14 mouse cellular contexts compared by ENCODE assay signal in the genomic region with DNA sequence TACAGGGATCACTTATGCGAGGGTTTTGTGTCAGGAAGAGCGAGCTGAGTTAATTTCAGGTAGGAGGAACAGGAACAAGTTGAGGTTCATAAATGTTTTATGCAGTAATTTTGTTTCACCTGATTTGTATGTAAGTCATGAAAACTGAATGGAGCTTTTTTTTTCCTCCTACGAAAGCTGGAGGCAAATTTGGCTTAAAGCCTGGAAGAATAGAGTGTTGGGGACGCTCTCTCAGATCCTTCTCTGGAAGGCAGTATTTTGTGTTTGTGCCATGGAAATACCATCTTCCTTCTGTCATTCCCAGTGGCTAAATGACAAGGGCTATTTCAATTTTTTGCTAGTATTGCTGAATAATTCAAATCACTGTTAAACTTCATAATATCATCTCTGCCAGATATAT.
"Had no signal": no experiment of that assay in that cellular context is flagged by ENCODE, and none has a peak within 500 bp of the region (broad histone marks: within the 10 kb centered on the region; RNA-seq: fewer than 3 reads in every experiment).

No protein-coding gene starts in this region.

- H3K9me3 ChIP-seq: kidney, embryonic 15.5 days; limb, embryonic 15.5 days; liver, embryonic 12.5 days; midbrain, embryonic 13.5 days; neural tube, embryonic 13.5 days had no signal

- ATAC-seq: liver, embryonic 12.5 days; midbrain, embryonic 13.5 days had no signal

- H3K4me2 ChIP-seq: kidney, embryonic 15.5 days; limb, embryonic 15.5 days; liver, embryonic 12.5 days; lung, embryonic 14.5 days; midbrain, embryonic 13.5 days; neural tube, embryonic 13.5 days had no signal

- H3K9ac ChIP-seq: kidney, embryonic 15.5 days; limb, embryonic 15.5 days; liver, embryonic 12.5 days; lung, embryonic 14.5 days; midbrain, embryonic 13.5 days; neural tube, embryonic 13.5 days had no signal

- H3K27ac ChIP-seq: kidney, embryonic 15.5 days; limb, embryonic 15.5 days; liver, embryonic 12.5 days; midbrain, embryonic 13.5 days; neural tube, embryonic 13.5 days; stomach, postnatal 0 days had no signal

- H3K4me1 ChIP-seq: kidney, embryonic 15.5 days; limb, embryonic 15.5 days; liver, embryonic 12.5 days; midbrain, embryonic 13.5 days; neural tube, embryonic 13.5 days had no signal

- DNase-seq: kidney, adult 2 months; kidney, postnatal 14 days; layer of hippocampus, adult 9-11 months; layer of hippocampus, postnatal 36 days; lung, embryonic 14.5 days; lung, postnatal 14 days; thymus, adult 18-20 months; thymus, postnatal 14 days had no signal

- H3K27me3 ChIP-seq: kidney, embryonic 15.5 days; limb, embryonic 15.5 days; liver, embryonic 12.5 days; midbrain, embryonic 13.5 days; neural tube, embryonic 13.5 days had no signal

- H3K4me3 ChIP-seq: kidney, embryonic 15.5 days; limb, embryonic 15.5 days; liver, embryonic 12.5 days; midbrain, embryonic 13.5 days; neural tube, embryonic 13.5 days had no signal

- H3K36me3 ChIP-seq: kidney, embryonic 15.5 days; limb, embryonic 15.5 days; liver, embryonic 12.5 days; midbrain, embryonic 13.5 days; neural tube, embryonic 13.5 days had no signal
